Mouse (Mus musculus) forebrain, postnatal 0 days (tissue): ENCODE data around the gene Acin1. TPM values are rescaled to one million over a fixed set of nuclear protein-coding genes. Genes with fewer than 3 reads are reported as not detected.
A peak's percentile ranks its signal among the peaks of the same experiment; 100 is the strongest.

ENCODE experiments used
- ATAC-seq: fragments of 200-750 bp; cut with Nextera tagmentation; 2 replicates; pipeline ENCODE4 v1.8.0; 2017; ENCODE audit warnings: mild to moderate bottlenecking, moderate library complexity
- DNase-seq: peaks from one replicate; pipeline ENCODE4 v3.0.0-alpha.2; 2015
- H3K27ac ChIP-seq: fragments of 300-500 bp; sonication (generic); 2 replicates; pipeline ENCODE4 v1.5.1; 2014; ENCODE audit warnings: low read depth, mild to moderate bottlenecking, antibody characterized with exemption, low read length, moderate library complexity, mixed read lengths
- H3K27me3 ChIP-seq: fragments of 300-500 bp; sonication (generic); 2 replicates; pipeline ENCODE4 v1.6.1; 2014; ENCODE audit warnings: mild to moderate bottlenecking, low read length, mixed read lengths; ENCODE audit not compliant: insufficient read depth
- H3K36me3 ChIP-seq: fragments of 300-500 bp; sonication (generic); 2 replicates; pipeline ENCODE4 v1.6.1; 2014; ENCODE audit warnings: mild to moderate bottlenecking, moderate library complexity; ENCODE audit not compliant: insufficient read depth
- H3K4me1 ChIP-seq: fragments of 300-500 bp; sonication (generic); 2 replicates; pipeline ENCODE4 v1.6.1; 2014; ENCODE audit warnings: antibody characterized with exemption; ENCODE audit not compliant: insufficient read depth
- H3K4me2 ChIP-seq: fragments of 300-500 bp; sonication (generic); 2 replicates; pipeline ENCODE4 v1.6.1; 2014; ENCODE audit warnings: low read depth, mild to moderate bottlenecking, moderate library complexity
- H3K4me3 ChIP-seq: fragments of 300-500 bp; sonication (generic); 2 replicates; pipeline ENCODE4 v1.5.1; 2014; ENCODE audit warnings: low read depth, low read length, mixed read lengths
- H3K9ac ChIP-seq: fragments of 300-500 bp; sonication (generic); 2 replicates; pipeline ENCODE4 v1.6.1; 2014; ENCODE audit warnings: mild to moderate bottlenecking
- H3K9me3 ChIP-seq: fragments of 300-500 bp; sonication (generic); 2 replicates; pipeline ENCODE4 v1.6.1; 2016; ENCODE audit warnings: low read length
- CTCF ChIP-seq: sonication (generic); IDR thresholded peaks from 2 replicates; pipeline ENCODE4 v1.5.1; 2016; ENCODE audit warnings: antibody characterized with exemption, control low read depth, low read depth
- WGBS: fragments of 180-500 bp; shearing (Covaris S2); extraction: QIAGEN DNeasy Blood & Tissue Kit; methylation state at CpG from one replicate; pipeline ENCODE4 v1.1.7; 2014; 5-methylcytosine and 5-hydroxymethylcytosine counted together
- polyA plus RNA-seq: library from polyadenylated mRNA; unstranded; fragments of >200 nt; fragmentation: Nextera tagmentation; extraction: Ambion mirVana; gene quantifications from 2 replicates; pipeline ENCODE4 v1.2.1, GENCODE M21; 2015
- total RNA-seq: library from RNA; depleted of rRNA; stranded (reverse); fragments of >200 nt; gene quantifications from 2 replicates; pipeline ENCODE4 v1.2.3, GENCODE M21; 2014

The Acin1 gene
- total and polyA plus RNA-seq, 2 experiments from 2014 or later, result 97.0 to 143 TPM

DNA sequence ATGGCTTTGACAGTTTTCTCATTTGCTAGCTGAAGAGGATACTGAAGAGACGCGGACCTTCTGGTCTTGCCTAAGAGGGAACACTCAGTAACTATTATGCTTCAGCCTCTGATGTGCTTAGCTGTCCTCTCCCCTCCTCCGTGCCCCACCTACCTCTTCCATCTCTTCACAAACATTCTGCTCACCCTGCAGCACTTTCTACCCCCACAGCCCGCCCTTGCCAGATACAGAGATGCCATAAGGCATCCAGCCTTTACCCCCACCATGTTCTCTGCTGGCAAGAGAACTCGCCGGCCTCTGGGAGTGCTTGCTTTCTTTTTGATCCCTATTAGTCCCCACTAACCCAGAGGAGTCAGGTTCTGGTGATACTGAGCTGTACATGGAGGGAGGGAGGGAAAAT is 76.1 kb downstream of the Acin1 start:
- Histone ChIP-seq H3K4me1 (no peaks in the 10 kb centered on the region), H3K9me3 (no peaks in the 10 kb centered on the region), H3K9ac (no peak overlapping the region), H3K4me2 (no peak overlapping the region), H3K4me3 (no peak overlapping the region), H3K36me3 (peaks cover 18% of the 10 kb centered on the region), H3K27me3 (no peaks in the 10 kb centered on the region), H3K27ac (no peak overlapping the region)
- 82% methylated on average over 6 of the region's 6 CpGs for WGBS
- TF ChIP-seq CTCF, result no peak
- ATAC-seq (no peak), DNase-seq (no peak)

DNA sequence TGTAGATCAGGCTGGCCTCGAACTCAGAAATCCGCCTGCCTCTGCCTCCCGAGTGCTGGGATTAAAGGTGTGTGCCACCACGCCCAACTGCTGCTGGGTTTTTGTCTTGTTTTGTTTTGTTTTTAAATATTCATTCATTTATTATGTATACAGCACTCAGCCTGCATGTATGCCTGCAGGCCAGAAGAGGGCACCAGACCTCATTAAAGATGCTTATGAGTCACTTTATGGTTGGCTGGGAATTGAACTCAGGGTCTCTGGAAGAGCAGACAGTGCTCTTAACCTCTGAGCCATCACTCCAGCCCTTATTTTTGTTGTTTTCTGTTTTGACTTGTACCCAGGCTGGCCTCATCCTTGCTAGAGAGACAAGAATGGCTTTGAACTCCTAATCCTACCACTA is 76.8 kb downstream of the Acin1 start:
- no peaks in the 10 kb centered on the region for H3K27me3 ChIP-seq
- ATAC-seq (no peak), DNase-seq (peak; percentile 44)
- no peaks in the 10 kb centered on the region for H3K9me3 ChIP-seq
- peaks cover 16% of the 10 kb centered on the region for H3K36me3 ChIP-seq
- H3K4me1 ChIP-seq, result peaks cover 5% of the 10 kb centered on the region; the same call in 1 of the 2 replicates
- TF ChIP-seq CTCF, result peak; percentile 68
- no peak overlapping the region for H3K4me2 ChIP-seq
- 70% methylated on average over 4 of the region's 4 CpGs for WGBS
- no peak overlapping the region for H3K9ac ChIP-seq
- no peak overlapping the region for H3K27ac ChIP-seq
- no peak overlapping the region for H3K4me3 ChIP-seq

DNA sequence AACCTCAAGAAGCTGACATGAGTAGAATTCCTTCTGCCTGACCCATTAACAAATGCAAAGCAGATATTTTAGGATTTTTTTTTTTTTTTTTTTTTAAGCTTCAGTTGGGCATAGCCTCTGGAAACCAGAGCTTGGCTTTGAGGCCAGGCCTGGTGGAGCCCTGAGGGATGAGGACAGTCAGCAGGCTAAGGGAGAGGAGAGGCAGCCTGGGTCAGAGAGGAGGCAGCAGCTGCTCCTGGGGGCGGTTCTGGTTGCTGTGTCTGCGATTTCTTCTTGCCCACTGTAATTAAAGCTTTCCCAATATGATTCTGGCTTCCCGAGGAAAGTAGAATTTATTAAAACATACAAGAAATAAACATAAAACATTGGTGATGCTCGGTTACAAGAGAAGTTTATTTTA is 77.5 kb downstream of the Acin1 start:
- no peak overlapping the region for H3K4me2 ChIP-seq
- no peaks in the 10 kb centered on the region for H3K9me3 ChIP-seq
- no peak overlapping the region for H3K4me3 ChIP-seq
- no peaks in the 10 kb centered on the region for H3K27me3 ChIP-seq
- no peak for TF ChIP-seq CTCF
- DNase-seq, result no peak
- no peak overlapping the region for H3K27ac ChIP-seq
- WGBS, result 75% methylated on average over 4 of the region's 4 CpGs
- ATAC-seq, result no peak
- H3K4me1 ChIP-seq, result peaks cover 9% of the 10 kb centered on the region; the same call in 1 of the 2 replicates
- no peak overlapping the region for H3K9ac ChIP-seq
- H3K36me3 ChIP-seq, result peaks cover 9% of the 10 kb centered on the region

DNA sequence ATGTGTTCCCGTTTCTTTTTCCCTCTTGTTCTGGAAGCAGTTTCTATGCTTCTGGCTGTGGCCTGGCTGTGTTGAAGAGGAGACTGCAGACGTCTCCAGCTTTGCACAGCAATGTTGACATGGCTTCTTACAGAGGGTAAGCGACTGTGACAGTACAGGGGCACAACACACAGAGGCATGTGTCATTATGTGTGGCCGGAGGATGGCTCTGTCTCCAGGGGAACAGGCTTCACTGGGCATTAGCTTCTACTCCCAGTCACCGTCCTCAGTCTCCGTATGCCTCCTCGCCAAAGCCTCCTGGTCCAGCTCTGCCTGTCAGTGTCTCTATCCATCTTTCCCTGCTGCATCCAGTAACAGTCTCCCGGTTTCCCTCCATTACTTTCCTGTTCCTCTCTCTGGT is 79.5 kb downstream of the Acin1 start:
- no peak for TF ChIP-seq CTCF
- no peak overlapping the region for H3K4me2 ChIP-seq
- H3K27ac ChIP-seq, result no peak overlapping the region
- no peaks in the 10 kb centered on the region for H3K27me3 ChIP-seq
- no peaks in the 10 kb centered on the region for H3K9me3 ChIP-seq
- no peak for ATAC-seq
- no peak overlapping the region for H3K4me3 ChIP-seq
- 59% methylated on average over 8 of the region's 8 CpGs for WGBS
- DNase-seq, result no peak
- H3K4me1 ChIP-seq, result peaks cover 16% of the 10 kb centered on the region; the same call in 1 of the 2 replicates
- no peak overlapping the region for H3K9ac ChIP-seq
- no peaks in the 10 kb centered on the region for H3K36me3 ChIP-seq

DNA sequence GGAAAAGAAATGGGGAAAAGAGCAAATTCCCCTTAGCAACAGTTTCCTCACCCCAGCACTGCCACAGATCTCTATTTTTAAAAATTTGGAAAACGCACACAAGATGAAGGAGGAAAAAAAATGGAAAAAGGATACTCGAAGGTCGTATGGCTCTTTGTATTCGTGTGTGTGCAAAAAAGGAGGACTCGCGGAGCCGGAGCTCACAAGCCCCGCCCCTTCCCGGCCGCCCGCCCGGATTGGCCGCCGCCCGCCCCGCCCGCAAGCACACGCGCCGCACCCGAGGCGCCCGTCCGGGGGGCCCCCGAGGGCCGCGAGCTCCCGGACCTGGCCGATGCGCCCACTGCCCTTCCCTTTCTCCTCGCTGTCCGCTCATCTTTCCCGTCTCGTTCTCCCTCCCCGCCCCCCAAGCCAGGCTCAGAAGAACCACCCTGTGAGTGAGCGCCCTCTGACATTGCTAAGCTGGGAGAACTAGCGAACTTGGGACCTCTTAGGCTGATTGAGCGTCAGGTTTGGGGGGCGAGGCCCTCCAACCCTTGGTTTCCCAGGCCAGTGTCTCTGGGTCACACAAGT is 80.9 kb downstream of the Acin1 start, which contains the start of gene 4931414P19Rik:
4931414P19Rik (minus strand) TSS at position 242 of the 570 bp plus-strand sequence.
- peaks cover 16% of the 10 kb centered on the region; the same call in 1 of the 2 replicates for H3K4me1 ChIP-seq
- no peaks in the 10 kb centered on the region for H3K27me3 ChIP-seq
- no peaks in the 10 kb centered on the region for H3K36me3 ChIP-seq
- peak within 1 kb of the TSS; percentile 70 for H3K27ac ChIP-seq
- DNase-seq (peak; percentile 82), ATAC-seq (peak; percentile 17)
- peak within 1 kb of the TSS; percentile 65 for H3K4me2 ChIP-seq
- H3K4me3 ChIP-seq, result peak within 1 kb of the TSS; percentile 46
- 2% methylated on average over 36 of the region's 39 CpGs for WGBS
- H3K9ac ChIP-seq, result peak within 1 kb of the TSS; percentile 46
- no peaks in the 10 kb centered on the region for H3K9me3 ChIP-seq
- TF ChIP-seq CTCF, result no peak

DNA sequence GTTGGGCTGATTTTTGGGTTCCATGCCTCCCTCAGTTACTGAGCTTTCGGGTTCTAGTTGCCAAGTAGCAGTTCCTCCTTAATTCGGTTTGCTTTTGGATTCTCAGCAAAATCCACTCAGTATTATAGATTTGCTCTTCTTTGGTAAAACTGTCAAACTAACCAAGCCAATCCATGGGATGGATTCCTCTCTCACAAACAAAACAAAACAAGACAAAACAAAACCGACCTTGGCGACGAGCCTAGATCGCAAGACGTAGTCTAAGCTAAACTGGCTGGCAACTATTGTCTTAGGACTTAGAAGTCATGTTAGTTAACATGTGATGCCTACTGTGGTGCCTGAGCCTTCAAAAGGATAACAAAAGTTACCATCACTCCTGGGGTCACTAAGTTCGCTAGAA is 83.0 kb downstream of the Acin1 start:
- DNase-seq, result no peak
- Histone ChIP-seq H3K36me3 (no peaks in the 10 kb centered on the region), H3K27ac (peak overlapping the region; percentile 97), H3K27me3 (no peaks in the 10 kb centered on the region), H3K4me3 (peak overlapping the region; percentile 54), H3K4me2 (peak overlapping the region; percentile 54), H3K9ac (peak overlapping the region; percentile 74; the same call in 1 of the 2 replicates), H3K4me1 (peaks cover 16% of the 10 kb centered on the region; the same call in 1 of the 2 replicates), H3K9me3 (no peaks in the 10 kb centered on the region)
- no peak for ATAC-seq
- 78% methylated on average over 8 of the region's 8 CpGs for WGBS
- no peak for TF ChIP-seq CTCF

DNA sequence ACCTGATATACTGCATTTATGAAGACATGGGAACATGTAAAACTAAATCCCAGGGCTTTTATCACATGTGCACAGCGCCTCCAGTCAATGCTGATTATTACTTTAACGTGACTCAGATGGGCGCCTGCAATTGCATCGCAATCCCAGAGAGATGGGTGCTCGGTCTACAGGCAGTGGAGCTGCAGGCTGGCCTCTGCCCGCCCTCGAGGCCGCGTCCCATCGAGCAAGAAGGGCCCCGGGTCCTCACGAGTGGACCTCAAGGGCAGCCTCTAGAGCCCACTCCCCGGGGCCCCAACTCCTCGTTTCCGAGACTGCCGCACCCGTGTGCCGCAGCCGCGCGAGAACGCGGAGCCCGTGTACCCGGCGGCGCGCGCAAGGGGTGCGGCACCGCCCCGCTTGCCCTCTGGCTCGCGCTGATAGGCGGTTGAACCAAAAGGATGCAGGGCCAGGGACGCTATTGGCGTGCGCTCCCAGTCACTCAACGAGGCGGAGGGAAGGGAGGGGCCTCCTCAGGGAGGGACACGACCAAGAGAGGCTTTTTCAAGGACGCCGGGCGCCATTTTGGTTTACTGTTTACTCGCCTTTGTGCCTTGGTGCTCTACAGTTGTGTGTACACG is 83.6 kb downstream of the Acin1 start:
- Histone ChIP-seq H3K9me3 (no peaks in the 10 kb centered on the region), H3K9ac (peak overlapping the region; percentile 74), H3K36me3 (no peaks in the 10 kb centered on the region), H3K4me3 (peak overlapping the region; percentile 54), H3K4me2 (peak overlapping the region; percentile 54), H3K27ac (peak overlapping the region; percentile 97), H3K4me1 (peaks cover 16% of the 10 kb centered on the region; the same call in 1 of the 2 replicates), H3K27me3 (no peaks in the 10 kb centered on the region)
- DNase-seq (peak; percentile 99), ATAC-seq (peak; percentile 99)
- peak; percentile 12; the same call in 1 of the 2 replicates for TF ChIP-seq CTCF
- under 1% methylated on average over 46 of the region's 46 CpGs for WGBS
